Mouse (Mus musculus) cerebellum, postnatal 25 days (tissue): ENCODE measurements around the gene Foxp1.

ENCODE experiments used
- DNase-seq, 2 experiments: peaks; one replicate each; pipeline ENCODE4 v3.0.0; 2021; ENCODE audit warnings: mixed read lengths in 2 of 2

The Foxp1 gene

DNA sequence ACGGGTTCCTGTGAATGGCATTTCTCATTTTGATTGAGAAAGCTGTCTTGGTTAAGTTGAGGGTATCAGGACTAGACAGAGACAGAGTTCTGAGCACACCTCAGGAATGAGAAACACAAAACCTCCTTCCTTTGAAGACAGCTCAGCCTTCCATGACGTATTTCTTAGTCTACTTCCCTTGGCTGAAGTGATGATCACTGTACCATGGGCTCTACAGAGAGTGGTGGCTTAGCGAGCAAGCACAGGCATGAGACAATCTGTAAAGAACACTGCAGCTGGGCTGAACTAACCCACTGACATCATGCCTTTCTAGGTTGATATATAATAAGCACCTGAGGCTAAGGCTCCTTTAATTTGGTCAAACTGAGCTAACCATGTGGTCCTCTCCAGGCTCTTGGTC is 172.0 kb downstream of the Foxp1 start:
- DNase-seq, result no peak

DNA sequence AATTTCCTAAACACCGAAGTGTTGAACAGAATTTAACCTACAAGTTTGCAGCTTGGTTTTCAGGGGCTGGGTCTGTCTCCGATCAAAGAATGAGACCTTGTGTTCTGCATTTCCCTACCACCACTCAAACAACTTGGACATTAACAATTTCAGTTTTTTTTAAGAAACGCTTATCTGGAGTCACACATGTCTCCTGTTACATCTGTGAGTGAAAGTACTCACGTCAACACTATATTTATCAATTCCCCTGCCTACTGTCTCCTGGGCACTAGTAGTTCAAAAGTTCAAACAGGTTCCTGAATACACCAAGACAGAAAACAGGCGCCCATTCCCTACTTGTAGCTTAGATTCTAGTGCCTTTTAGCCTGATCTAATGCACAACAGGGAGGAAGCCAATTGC is 172.4 kb downstream of the Foxp1 start:
- DNase-seq, result no peak

DNA sequence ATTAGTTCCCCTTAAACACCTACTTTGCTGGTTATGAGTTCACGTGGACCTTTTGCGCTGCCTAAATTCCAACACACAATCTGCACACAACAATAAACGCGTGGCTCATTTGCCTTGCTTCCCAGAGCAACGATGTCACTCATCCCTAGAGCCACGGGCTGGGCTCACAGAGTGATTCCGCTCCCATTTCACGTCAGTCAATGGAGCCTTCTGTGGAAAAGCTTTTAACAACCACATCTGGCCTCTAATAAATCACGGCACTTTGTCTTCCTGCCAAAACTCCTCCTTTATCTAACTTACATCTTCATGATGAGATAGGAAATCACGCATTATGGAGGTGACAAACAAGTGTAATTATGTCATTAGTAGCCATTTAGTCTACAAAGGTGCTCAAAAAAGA is 174.7 kb downstream of the Foxp1 start:
- DNase-seq, result no peak

DNA sequence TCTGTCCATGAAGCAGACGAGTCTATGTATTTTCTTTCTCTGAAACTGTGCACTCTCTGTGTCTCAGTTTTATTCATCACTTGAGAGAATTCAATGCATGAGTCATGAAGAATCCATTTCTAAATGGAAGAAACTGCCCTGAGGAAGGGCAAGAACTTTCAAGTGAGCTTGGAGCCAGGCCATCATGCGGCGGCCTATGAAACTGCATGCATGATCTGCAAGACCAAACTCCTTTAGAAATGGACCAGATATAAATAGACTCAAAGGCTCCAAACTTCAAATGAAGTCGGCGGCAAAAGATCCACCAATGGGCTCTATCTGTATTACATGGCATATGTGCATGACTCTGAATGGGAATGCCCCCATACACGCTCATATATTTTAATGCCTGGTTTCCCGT is 177.6 kb downstream of the Foxp1 start:
- DNase-seq, result no peak

DNA sequence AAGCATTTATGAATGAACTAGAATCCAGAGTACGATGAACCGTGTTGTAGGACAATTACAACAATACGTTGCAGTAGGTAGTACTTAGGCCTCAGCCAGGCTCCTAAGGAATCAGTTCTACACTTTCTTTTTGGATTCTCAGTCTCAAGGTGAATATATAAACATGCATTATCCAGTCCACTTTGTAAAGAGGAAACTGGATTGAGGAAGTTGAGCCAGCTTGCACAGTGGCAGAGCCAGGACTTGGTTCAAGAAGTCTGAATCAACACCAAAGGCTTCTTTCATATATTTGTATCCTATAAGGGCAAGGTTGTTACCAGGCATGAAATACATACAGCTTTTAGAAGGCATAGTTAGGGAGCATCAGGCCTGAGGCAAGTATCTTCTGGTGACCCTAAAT is 178.2 kb downstream of the Foxp1 start:
- no peak for DNase-seq

DNA sequence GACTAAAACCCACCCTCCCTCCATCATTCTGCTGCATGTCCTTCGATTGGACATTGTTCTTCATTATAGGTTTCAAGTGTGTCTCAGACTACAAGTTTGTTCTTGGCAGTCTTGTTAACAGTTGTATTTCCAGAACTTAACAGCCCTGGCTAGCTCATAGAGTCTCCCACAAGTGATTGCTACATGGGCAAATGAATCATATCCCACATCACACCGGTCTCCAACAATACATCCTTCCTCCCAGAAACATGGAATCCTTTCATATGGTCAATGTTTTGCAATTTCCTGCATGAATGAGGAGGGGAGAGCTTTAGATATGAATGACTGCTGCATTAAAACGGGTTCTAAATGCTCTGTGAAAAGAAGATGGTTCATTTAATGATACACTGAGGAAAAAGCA is 178.7 kb downstream of the Foxp1 start:
- no peak for DNase-seq

DNA sequence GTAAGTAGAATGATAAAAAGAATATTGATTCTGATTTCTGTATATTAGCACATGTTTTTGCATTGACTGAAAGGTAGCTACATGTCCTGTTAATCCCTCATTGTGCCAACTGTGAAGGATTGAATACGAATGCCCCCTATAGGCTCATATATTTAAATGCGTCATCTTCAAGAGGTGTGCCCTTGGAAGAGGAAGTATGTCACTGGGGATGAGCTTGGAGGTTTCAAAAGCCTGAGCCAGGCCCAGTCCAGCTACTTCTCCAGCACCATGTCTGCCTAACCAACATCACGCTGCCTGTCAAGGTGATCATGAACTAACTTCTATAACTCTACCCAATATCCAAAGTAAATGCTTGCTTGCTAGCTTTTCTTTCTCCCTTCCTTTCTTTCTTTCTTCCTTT is 180.1 kb downstream of the Foxp1 start:
- no peak for DNase-seq

DNA sequence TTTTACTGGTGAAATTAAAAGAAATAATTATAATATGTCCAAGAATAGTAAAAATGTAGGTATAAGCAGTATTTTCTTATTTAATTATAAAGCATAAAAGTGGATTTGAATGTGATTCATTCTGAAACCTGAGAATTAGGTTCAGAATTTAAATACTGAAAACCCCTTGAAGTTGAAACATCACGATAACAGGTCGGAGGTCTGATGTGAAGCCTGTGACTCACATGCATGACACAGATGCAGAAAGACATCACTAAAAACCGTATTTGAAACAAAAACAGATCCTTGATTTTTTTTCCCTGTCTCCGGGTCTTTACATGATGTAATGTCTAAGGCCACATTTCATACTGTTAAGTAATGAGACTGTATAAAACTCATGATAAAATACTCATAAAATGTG is 181.6 kb downstream of the Foxp1 start:
- no peak for DNase-seq

DNA sequence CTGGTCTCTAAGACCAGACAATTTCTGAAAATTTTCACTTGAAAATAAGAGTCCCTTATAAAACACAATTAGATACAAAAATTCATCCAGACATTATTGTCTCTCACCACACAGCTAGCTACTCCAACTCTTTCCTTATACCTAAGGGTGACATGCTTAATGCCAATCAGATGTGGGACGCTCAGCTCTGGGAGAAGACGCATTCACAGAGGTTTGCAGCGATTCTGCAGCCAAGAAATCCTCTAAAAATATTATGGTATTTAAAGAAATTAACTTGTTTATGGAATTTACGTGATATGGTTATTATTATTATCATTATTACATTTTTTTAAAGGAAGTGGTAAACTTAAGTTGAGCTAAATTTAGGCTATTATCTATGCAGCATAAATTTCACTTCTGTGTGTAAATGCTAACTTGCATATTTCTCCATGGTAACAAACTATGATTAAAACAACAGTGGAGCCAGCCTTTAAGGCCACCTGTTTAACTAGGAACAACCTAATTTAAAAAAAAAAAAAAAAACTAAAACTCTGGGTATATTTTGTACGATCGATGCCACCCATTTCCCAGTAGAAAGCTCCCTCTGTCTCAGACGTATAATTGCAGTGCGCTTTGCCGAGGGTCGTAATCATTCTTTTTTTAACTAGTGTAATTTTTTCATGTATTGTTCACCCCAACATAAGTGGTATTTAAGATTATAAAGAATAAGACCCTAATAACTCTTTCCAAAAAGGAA is 182.4 kb downstream of the Foxp1 start:
- no peak for DNase-seq

DNA sequence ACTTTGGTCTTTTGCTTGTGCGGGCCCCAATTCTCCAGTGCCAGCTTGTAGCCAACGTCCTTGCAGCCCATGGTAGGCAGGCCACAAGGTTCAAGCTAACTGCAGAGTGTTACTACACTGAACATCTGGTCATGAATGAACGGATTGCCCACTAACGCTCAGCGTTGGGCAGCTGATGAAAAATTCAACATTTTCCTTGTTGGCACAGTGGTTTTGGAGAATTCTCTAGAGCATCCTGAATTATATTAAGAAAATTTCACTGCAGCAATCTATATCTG is 183.2 kb downstream of the Foxp1 start:
- no peak for DNase-seq

DNA sequence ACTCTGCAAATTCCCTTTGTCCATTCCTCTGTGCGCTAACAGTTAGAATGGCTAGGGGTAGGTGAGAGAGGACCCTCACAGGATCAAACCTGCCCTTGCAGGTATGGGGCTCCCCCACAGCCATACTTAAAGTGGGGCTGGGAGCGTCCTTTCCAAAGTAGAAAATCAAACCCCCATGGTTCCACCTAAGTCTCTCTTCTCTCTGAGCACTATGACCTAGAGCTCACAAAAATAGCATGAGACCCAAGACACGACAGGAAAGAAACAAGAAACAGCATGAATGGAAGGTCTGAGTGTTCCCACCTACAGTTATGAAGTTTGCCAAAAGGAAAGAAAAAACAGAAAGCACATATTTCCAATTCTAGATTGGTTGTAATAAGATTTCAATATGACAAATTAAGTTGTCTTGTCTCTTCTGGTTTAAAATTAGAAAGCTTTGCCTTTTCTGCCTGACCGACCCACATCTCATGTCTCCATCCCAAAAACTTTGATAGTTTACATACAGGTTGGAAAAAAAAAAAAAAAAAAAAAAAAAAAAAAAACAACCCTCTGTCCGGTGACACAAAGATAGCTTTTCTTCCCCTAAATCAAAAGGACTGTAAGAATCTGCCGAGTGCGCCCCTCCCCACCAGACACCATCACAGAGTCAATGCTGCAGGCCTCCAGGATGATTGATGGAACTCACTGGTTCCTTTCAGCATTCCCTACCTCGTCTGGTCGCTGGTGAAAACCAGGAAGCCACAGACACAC is 183.8 kb downstream of the Foxp1 start:
- DNase-seq, result no peak

DNA sequence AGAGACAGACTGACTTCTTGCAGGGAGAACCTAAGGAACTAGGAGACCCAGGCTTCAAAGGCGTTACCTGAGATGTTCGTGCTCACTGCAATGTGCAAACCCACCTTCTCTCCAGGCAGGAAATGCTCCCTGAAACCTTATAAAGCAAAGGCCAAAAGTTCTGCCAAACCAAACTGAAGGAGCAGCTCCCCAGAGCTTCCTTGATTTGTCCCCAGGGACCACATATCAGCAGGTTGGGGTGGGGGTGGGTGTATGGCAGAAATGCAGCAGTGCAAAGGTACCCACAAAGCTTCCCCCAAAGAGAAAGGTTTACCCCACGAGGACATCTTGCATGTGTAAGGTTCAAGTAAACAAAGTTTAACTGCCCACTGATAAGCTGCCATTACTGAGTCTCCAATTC is 184.3 kb downstream of the Foxp1 start:
- DNase-seq, result no peak

DNA sequence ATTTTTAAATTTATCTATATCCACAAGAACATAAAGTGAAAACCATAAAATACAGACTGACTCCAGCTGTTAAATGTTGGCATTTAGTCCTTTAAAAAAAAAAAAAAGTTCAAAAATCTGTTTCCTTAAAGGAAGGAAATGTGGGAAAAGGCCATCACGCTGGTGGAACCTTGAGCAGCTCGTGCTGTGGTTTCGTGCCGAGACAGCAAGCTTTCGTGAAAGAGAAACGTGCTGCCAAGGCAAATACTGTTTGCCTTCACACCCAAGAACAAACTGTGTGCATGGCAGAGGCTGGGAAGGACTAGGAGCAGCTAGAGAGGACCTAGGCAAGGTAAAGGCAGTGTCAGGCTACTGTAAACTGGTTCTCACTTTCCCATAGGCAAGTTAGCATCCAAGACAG is 184.9 kb downstream of the Foxp1 start:
- DNase-seq, result no peak

DNA sequence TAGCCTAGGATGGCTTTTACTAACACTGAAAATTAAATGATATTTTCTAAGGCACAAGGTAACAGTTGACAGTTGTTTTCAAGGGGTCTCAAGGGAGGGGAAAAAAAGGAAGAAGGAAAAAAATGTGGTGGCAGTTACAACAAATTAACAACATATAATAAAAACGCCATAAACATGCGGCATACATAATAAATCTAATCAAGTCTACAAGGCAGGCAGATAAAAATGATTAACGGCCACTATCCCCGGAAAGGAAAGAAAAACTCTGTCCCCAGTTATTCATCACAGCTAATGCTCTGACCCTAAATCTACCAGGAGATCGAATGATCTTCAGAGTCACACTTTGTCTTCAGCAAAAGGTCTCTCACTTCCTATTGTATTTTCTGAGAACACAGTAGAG is 186.3 kb downstream of the Foxp1 start:
- no peak for DNase-seq

DNA sequence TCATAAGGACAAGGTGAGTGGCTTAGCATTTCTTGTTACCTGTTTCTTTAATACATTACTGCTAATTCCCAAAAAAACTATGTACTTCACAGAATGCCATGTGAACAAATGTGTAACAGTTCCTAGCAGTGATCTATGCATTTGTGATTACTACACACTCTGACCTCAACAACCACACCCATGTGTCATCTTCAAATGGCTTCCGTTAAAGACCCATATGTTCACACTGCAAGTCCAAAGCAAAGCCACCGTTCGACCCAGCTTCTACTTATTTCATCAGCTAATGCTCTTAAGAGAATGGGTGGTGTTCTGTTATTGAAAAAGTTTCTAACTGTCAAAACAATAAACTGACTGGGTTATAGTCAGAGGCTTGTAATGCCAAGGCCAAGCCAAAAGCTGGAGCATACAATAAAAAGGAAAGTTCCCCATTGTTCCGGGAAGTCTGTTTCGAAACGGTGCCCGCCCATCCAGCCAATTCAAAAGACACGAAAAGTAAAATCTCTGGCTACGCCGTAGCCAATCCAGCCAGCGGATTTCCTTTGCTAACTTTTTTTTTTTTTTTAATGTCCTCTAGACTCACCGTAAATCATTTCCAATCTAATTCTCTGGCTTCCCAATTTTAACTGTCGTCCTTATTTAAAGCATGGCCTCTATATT is 187.2 kb downstream of the Foxp1 start:
- no peak for DNase-seq

DNA sequence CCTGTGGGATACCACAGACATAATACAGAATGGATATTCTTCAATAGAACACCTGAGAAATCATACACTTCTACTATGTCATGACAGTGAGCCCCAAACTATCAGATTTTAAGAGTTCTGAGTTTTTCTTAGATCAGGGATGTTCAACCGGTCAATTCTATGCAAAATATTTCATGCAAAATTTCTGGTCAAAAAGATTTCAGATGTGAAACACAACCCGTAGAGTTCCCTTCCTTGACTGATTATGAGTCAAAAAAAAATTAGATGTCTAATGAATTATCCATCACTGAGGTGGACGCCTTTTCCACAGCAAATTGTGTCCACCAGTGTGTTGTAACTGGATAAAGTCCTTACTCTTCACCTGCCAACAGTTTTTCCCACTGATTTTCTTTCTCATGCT is 188.3 kb downstream of the Foxp1 start:
- DNase-seq, result no peak

DNA sequence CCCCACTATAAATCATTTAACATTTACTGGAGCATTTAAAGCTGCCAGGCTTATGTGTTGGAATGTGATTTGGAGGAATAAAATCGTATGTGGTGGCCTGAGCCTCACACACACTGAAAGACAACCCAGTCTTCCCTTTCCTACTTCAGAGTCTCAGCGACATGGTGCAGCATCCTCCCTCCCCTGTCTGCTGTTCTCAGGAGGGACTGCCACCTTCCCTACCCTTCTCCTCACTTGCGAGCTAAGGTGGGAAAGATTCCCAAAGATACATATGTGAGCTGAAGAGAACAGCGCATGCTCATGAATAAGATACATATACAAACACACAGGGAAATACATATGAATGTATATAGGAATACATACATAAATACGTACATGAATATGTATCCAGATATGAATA is 189.4 kb downstream of the Foxp1 start:
- no peak for DNase-seq

DNA sequence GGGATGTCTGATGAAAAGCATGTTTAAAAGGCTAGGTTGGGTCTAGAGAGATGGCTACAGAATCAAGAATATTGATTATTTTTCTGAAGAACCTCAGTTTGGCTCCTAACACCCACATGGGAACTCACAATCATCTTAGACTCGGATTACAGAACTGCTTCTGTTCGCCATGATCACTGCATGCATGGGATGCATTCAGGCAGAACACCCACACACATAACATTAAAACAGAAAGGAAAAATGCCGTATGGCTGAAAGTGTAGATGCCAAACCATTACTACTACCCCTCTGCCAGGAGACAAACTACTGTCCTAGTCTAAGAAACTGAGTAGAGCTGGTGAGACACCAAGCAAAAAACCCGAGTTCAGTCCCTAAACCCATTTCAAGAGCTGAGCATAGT is 192.4 kb downstream of the Foxp1 start:
- DNase-seq, result no peak

DNA sequence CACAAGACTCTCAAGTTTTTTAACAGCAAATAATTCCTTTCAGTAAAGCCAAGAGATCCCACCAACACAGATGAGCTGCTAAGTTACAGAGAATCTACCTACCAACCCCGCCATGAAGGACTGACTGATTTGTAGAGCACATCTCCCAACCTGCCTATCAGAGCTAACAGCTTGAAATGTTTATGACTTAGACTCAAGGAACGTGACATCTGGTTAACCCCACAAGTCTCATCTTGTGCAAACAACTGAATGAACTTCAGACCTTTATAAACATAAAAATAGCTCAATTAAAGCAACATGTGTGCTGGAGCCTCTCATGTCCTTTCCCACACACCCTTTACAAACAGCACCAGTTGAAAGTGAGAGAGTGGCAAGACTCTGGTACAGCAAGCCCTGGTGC is 193.9 kb downstream of the Foxp1 start:
- DNase-seq, result no peak

DNA sequence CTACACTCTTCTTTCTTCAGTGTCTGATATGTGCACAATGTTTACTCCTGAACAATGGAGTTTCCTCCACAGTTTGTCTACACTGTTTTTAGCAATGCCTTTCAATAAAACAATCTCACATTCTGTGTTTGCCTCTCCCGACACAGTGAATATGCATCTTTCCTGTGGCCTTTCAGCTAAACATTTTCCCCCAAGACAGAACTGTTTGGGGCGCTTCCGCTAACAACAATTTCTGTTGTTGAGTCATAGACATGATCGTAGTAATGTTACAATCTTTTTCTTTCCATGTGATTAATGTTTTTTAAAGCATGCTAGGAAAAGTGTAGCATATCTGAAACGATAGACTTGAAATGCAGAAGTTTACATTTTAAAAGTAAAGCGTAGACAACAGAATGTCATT is 194.4 kb downstream of the Foxp1 start:
- no peak for DNase-seq

DNA sequence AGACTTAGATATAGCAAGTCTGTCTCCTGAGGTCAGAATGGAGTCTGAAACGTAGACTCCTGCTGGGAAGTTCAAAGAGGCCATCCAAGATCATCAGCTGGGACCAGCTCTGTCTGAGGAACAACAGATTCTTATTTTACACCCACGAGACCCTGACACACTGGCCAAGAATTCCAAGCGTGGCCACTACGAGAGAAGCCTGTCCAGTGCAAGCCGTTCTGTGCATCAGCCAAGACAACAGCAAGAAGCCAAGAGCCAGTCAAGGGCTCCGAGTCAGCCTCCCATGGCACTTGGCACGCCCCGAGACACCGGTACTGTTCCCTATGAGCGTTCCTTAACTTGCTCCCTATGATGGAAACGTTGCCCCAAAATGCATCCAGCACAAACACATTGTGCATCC is 194.8 kb downstream of the Foxp1 start:
- peak; percentile 20 to 34 for DNase-seq

DNA sequence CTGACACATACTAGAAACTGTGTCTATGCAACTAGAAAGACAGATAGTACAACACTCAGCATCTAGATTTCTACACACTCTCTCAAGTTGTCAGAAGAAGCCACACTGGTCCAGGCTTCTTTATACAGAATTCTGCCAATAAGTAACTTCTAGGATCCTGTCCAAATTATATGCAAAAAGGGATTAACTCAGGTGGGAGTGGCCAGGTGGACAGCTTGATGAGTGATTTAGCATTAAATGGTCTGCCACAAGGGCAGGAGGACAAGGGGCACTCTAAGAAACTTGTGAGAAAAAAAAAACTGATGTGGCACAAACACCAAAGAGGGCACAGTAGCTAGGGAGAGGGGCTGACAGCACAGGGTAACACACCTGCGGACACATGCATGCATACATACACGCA is 196.6 kb downstream of the Foxp1 start:
- no peak for DNase-seq

DNA sequence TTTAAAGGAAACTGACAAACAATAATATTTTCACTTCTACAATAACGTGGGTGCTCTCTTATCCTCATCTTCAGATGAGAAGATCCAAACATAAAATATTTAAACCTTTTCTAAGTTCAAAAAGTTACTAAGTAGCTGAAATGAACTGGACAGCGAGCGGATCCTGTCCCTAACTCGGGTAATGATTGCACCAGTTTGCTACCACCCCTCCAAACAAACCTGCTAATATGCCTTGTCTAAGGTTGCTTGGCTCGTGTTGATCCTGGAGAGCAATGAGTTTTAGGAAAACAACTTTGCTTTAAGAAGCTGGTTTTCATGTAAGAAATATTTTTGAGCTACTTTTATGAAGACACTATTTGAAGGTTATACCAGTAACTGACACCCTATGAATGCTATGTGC is 197.1 kb downstream of the Foxp1 start:
- no peak for DNase-seq

DNA sequence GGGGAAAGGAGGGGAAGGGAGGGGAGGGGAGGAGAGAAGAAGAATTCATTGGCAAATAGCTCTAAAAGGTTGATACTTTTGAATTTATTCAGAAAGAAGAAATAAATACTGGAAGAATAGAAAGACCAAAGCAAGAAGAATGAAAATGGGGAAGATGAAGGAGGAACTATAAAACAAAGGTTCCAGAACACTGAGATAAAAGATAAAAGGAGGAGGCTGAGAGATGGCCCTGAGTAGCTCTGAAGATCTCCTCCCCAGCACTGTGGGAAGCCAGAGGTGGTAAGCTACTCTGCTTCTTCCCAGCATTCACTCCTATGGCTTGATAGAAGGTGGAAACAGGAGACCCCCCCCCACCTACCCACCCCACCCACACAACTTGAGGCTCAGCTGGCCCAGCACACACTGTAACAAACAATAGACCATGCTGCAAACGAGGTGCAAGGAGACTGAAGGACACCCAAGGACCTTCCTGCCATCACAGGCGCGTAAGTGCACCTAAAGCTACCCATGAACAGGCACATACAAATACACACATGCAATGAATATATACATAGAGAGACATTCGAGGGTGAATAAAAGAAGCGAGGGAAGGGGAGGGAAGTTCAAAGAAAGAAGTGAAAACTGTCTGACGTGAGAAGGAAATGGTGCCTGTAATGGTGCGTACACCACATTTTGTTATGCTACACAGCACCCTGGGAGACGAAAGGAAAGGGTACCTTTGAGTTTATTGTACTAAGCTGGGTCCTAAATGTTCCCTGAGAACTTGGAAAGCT is 200.2 kb downstream of the Foxp1 start:
- DNase-seq, result no peak
